Mouse (Mus musculus): ENCODE measurements around the gene Rnf212b.

Rnf212b gene

DNA sequence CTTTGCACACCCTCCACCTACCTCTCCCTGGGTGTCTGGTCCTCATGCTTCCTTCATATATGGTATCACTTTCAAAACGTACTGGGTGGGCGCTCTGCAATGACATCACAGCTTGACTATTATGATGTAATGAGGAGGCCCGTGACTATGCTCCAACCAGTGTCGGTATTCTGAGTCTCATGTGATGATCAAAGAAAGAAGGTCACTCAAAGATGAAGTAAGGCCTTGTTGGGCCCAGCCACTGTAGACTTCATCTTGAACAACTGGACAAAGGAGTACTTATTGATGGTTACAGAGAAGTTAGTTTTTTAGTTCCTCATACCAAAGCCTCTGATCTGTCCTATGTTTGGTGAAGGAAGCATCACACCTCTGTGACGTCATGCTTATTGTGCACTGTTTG, 56.9 kb downstream of the Rnf212b start, which contains the start of gene Homez:
TSS of gene Homez (minus strand) at position 101 of the 400 bp plus-strand sequence.
- DNase-seq (ENCODE audit: low read depth, low spot score): no peak

DNA sequence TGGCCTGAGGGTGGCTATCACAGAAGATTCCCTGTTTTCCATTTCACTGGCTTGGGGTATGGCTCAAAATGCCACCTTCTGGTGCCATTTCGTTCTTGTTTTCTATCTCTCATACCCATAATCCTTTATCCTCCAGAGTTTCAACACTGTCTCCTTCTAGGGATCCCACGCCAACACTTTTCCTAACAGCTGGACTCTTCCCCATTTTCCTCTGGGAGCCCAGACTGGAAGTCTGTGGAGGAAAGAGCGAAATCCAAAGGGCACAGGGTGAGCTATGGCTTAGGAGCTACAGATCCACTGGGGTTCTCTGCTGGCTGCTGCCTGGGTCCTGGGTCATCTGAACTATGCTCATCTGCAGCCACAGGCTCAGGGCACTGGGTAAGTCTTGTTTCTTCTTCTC, 60.2 kb downstream of the Rnf212b start:
- no peak for DNase-seq (ENCODE audit: low read depth, low spot score)

DNA sequence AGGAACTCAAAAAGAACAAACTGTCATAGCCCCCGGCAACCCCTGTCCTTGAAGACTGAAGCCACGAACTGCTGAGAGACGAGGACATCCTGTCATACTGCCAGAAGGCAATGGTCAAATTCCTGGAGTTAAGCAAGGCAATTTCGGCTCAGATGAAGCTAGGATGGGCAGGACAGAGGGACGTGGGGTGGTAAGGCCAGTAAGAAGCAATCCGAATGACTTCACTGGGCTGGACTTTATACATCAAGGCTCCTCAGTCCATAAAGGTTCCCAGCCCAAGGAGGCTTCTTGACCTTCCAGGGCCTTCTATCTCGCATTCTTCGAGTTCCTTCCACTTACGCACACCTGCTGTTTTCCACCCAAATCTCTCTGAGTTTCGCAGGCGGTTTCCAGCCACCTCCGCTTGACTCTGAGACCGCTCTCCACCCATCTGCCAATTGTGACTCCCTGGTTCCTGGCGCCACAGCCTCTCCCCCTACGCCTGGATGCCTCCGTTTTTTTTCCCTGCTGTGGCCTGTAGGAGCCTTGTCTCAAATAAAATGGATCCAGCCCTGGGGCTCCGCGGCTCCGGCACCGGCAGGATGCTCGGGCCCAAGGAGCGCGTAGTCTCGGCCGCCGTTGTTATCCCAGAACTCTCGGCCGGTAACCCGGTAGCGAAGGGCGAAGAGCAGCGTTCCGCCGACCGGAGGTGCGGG, 62.0 kb downstream of the Rnf212b start:
- peak; percentile 66 for DNase-seq (ENCODE audit: low read depth, low spot score)

DNA sequence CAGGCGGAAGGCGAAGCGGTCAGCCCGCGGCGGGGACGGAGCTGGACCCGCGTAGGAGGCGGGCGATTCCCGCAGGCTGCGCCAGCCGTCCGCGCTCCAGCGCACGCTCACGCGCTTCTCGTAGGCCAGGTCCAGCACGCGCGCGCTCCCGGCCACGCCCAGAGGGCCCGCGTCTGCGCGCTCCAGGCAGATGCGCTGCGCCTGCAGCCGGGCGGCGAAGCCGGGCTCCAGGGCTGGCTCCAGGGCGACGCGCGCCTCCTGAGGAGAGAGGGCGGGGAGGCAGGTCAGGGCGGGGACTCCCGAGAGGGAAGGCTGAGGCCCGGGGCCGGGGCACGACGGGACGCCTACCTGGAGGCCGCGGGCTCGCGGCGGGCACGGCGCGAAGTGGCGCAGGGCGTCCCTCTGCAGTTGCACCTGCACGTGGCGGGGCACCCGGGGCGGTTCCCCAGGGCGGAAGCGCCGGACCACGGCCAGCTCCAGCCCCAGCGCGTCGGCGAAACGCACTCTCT, 62.7 kb downstream of the Rnf212b start:
- DNase-seq (ENCODE audit: low read depth, low spot score): peak; percentile 86

DNA sequence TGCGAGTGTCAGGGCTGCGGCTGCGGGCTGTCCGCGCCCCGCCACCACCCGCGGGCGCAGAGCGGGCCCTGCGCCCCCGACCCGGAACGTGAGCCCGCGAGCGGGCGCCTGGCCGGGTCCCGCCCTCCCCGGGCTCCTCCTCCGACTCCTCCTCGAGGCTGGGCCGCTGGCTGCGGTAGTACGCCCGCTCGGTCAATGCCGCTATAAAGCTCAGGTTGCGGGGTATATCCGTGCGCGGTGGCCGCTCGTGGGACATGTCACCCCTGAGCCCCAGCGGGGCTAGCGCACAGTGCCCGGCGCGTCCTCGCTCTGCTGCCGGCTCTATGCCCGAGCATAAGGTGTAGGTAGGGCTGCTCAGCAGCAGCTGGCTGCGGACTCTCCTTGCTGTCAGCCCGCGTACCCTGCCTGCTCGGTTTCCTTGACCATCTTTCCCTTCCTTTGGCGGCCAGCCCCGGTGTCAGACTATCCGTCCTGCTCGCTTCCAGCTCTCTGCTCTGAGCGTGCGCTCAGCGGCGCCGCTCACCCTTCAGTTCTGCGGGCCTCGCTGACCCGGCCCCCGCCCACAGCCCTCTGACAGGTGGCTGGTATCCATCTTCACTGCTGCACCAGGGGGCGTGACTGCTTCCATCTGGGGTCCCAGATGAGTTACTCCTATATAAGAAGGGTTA, 63.2 kb downstream of the Rnf212b start, which contains the start of gene Ppp1r3e:
TSS of gene Ppp1r3e (minus strand) at position 503 of the 668 bp plus-strand sequence.
- no peak for DNase-seq (ENCODE audit: low read depth, low spot score)

DNA sequence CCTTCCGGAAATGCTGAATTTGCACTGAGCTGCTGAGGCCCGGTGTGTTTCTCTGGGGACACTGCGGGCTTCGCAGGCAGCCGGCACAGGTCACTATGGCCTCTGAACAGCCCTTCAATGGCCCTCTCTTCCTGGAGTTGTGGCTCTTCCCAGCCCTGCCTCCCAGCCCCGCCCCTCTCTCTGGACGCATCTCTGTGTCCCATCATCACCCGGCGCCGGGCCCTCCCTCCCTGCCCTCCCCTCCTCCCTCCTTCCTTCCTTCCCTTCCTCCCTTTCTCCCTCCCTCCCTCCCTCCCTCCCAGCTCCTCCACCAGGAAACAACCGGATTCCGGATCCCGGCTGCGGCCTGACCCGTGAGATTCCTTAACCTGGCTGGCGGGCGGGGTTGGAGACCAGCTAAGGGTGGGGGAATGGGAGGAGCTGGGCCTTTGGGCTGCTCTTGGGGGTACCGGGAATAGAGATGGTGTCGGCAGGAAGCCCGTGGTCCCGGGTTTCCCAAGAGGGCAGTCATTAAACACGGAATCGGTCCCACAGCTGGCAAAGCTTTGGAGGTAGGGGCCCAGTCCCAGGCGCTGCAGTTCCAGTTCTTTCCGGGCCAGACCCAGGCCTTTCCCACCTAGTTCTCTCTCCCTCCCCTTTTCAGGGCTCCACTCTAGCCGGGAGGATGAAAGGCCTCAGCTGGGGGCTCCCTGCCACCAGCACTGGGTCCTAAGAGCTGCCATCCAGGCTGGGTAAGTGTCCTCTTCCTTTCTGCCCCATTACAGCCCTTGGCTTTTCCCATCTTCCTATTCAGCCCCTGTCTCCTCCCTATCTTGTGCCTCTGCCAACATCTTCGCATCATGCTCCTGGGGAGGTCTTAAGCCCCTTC, 69.4 kb downstream of the Rnf212b start, which contains the start of the genes Bcl2l2 and Gm20521:
TSS of gene Bcl2l2 (plus strand) at position 224 of the 868 bp plus-strand sequence.
TSS of gene Gm20521 (plus strand) at position 288 of the 868 bp plus-strand sequence.
- DNase-seq (ENCODE audit: low read depth, low spot score): peak; percentile 77

DNA sequence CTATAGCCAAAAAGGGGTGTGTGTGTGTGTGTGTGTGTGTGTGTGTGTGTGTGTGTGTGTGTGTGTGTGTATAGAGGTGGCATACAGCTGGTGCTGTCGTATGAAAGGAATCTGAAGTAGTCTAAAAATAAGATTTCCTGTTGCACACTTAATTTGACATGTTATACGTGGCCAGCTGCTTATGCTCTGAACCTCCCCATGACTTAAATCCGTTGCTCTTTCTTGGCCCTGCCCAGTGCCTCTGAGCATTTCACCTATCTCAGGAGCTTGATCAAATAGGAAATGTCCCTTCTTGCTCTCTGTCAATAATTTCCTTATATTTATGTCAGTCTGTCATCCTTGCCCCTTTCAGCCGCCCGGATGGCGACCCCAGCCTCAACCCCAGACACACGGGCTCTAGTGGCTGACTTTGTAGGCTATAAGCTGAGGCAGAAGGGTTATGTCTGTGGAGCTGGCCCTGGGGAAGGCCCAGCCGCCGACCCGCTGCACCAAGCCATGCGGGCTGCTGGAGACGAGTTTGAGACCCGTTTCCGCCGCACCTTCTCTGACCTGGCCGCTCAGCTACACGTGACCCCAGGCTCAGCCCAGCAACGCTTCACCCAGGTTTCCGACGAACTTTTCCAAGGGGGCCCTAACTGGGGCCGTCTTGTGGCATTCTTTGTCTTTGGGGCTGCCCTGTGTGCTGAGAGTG, 70.2 kb downstream of the Rnf212b start:
- DNase-seq (ENCODE audit: low read depth, low spot score): no peak

DNA sequence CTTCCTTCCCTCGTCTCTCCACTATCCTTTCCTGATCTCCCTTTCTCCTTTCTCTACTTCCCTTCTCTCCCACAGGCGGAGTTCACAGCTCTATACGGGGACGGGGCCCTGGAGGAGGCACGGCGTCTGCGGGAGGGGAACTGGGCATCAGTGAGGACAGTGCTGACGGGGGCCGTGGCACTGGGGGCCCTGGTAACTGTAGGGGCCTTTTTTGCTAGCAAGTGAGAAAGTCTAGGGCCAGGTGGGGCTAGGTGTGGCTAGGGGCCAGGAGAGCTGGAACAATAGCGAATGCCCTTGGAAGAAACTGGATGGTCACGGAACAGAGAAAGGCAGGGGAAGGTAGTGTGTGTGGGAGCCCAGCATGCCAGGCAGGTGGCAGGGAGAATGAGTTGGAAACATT, 71.4 kb downstream of the Rnf212b start:
- no peak for DNase-seq (ENCODE audit: low read depth, low spot score)

DNA sequence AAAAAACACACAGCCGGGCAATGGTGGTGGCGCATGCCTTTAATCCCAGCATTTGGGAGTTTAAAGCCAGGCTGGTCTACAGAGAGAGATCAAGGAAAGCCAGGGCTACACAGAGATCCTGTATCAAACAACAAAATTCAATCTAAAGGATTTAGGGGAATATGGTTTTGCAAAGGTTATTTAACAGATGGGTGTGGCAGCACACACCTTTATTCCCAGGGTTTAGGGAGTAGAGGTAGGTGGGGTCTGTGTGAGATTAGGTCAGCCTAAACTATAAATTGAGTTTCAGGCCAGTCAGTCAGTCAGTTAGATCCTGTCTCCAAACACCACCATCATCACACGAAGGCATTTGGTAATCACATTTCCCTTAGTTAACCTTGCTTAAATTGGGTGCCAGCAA, 78.3 kb downstream of the Rnf212b start, which contains the start of gene Pabpn1:
TSS of gene Pabpn1 (plus strand) at position 301 of the 400 bp plus-strand sequence.
- DNase-seq (ENCODE audit: low read depth, low spot score): no peak

DNA sequence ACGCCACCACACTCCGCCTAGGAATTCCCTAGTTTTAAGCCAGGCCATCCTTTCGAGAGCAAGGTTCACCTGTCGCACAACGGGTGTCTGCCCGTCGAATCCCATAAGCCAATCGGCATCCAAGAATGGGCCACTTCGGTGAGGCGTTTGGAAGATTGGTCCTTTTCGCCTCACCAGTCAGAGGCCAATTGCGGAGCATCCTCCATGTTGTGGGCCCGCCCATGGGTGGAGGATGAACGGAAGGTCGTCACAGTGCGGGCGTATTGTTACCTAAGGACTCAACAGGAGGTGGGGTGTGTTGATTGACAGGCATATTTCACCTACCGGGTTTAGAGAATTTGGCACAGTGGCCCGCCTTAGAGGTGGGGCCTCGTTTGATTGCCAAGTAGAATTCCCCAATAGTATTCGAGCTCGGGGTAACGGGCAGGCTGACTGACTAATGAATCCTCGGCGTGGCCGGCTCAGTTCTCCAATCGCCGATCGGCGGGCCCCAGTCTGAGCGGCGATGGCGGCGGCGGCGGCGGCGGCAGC, 79.8 kb downstream of the Rnf212b start:
- peak; percentile 100 for DNase-seq (ENCODE audit: low read depth, low spot score)

DNA sequence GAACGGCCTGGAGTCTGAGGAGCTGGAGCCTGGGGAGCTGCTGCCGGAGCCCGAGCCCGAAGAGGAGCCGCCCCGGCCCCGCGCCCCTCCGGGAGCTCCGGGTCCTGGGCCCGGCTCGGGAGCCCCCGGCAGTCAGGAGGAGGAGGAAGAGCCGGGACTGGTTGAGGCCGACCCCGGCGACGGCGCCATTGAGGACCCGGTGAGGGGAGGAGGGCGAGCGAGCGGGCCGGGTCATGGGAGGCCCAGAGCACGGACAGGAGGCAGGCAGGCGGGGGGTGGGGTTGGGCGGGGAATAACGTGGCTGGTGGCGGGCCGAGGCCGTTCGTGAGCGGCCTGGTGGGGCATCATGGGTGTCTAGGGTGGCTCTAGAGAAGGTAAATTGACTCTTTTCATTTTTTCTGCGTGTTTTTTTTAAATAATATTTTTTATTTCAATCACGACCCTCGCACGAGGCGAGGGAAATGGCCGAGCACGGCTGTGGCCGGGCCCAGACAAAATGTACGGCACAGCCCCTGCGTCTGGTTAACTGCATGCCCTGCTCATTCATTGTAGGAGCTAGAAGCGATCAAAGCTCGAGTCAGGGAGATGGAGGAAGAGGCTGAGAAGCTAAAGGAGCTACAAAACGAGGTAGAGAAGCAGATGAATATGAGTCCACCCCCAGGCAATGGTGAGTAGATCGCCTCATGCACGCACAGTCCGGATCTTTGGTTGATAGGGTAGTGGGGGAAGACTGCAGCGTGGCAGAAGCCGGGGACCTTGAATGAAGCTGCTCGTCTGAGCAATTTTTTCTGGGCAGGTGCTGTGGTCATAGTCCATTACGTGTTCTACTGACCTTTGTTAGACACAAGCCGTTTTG, 80.6 kb downstream of the Rnf212b start:
- DNase-seq (ENCODE audit: low read depth, low spot score): no peak

DNA sequence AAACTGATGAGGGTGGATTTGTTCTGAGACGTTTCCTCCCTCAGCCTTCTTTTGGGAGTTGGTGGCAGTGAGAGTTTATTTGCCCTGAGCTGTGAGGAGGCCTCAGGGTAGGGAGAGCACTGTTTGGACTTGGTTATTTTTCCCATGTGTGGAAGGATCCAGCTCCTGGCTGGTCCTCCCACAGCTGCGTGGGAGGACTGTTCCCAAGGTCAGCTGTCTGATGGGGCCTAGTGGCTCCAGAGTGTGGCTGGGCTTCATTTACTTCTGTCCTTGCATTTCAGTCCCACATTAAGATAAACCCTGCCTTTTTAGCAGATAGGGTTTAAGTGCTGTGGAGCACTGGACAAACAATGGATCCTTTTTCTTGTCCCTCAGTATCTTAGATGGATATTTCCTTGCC, 83.5 kb downstream of the Rnf212b start:
- no peak for DNase-seq (ENCODE audit: low read depth, low spot score)

DNA sequence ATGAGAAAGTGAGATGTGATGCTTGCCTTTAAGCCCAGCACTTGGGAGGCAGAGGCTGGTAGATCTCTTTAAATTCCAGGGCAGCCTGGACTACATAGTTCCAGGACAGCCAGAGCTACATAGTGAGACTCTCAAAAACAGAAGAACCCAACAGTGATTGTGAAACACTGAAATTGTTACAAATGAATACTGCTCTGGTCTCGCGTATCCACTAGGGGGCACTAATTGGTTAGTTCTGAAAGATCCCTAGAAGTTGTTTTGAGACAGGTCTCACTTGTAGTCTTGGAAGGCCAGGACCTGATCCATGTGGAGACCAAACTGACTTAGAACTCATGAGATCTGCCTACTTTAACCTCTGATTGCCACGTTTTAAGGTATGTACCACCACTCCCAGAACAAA, 86.4 kb downstream of the Rnf212b start:
- DNase-seq (ENCODE audit: low read depth, low spot score): peak; percentile 79

DNA sequence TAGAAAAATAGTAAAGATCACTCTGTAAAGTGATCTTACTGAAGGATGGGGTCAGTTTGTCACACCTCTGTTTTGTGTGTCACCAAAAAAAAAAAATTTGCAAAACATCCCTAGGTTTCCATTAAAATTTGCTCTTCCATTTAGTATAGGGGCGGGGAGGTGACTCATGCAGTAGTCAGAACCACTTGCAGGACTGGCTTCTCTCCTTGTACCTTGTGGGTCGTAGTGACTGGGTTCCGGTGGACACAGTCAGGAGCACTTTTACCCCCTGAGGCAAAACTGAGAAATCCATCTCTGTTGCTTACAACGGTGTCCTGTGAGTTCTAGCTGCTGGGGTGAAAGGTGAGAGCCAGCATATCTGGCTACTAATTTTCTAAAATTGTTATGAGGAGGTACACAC, 89.7 kb downstream of the Rnf212b start:
- DNase-seq (ENCODE audit: low read depth, low spot score): no peak

All from telencephalon, adult 2 months (tissue).